Comparison of ENCODE assay signal across 1 mouse cellular context in the genomic region with DNA sequence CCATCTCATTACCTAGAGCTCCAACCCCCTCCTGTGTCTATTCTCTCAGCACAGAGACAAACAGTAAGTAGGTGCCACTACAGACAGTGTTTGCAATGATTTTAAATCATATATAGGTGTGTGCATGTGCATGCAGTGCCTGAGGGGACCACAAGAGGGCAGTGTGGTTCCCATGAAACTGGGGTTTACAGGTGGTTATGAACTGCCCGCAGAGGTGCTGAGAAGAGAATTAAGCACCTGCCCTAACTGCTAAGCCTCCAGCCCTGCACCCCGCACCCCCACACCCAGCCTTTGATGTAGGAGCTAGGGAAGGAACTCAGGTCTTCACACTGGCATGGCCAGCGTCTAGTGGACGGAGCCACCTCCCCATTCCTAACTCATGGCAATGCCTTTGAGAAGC.
TF ChIP-seq lines count a peak whose summit lies in the region.

No protein-coding gene starts in this region.

TF ChIP-seq in MEL, 35 proteins besides CTCF, POLR2A, EP300 and RAD21 (continued from another document):
- no peak for TF ChIP-seq MEF2A (IDR thresholded peaks at IDR 0.05; ENCODE audit: extremely low read depth, insufficient replicate concordance, low read depth, low read length, poor library complexity, severe bottlenecking)
TF ChIP-seq in MEL: peak in this region for 3.
